Mouse (Mus musculus) C2C12 (cell line): ENCODE measurements at regions not wholly inside any gene's neighbourhood (a gene's known extent, or its start where the extent isn't known, plus 50 kb on each side); places are given as distances from the start of the nearest gene placed in this dataset.

Experiments
- CEBPB ChIP-seq: IDR thresholded peaks from one replicate; pipeline ENCODE4 v1.6.1; 2011; ENCODE audit warnings: low read depth, mild to moderate bottlenecking, control low read depth, moderate library complexity
- CTCF ChIP-seq: IDR thresholded peaks from one replicate; pipeline ENCODE4 v1.5.1; 2011; ENCODE audit not compliant: control insufficient read depth, insufficient read depth, insufficient read length
- MAX ChIP-seq: IDR thresholded peaks from one replicate; pipeline ENCODE4 v1.6.1; 2011; ENCODE audit warnings: mild to moderate bottlenecking, control low read depth

DNA sequence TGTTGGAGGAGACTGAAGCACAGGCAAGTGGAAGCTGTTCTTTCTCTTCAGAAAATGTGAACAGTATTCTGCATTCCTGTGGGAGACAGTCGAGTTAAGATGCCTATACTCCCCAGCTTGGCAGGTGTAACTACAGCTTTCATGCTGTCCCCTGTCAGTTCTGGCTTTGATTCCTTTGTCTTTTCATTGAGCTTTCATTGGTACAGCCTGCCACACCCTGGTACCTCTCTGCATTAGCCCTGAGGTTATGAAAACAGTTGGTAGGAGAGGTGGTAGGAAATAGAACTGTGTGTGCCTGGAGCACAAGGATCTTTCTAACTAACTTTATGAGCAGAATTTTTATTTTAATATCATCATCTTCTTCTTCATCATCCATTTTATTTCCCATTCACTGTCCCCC, 551.6 kb downstream of the Car8 start:
- TF ChIP-seq CTCF, result no peak
- TF ChIP-seq CEBPB, result no peak
- no peak for TF ChIP-seq MAX
